Mouse (Mus musculus) heart, adult 2 months (tissue): ENCODE data around the gene Slc9c1. TPM values are rescaled to one million over a fixed set of nuclear protein-coding genes. Genes with fewer than 3 reads are reported as not detected.
A peak's percentile ranks its signal among the peaks of the same experiment; 100 is the strongest.

Experiments
- DNase-seq, 2 experiments: peaks; one replicate each; pipeline ENCODE4 v3.0.0; 2021
- H3K27ac ChIP-seq: fragments of 200-600 bp; 2 replicates; pipeline ENCODE4 v1.8.1; 2022
- H3K27me3 ChIP-seq: fragments of 200-500 bp; 2 replicates; pipeline ENCODE4 v1.6.1; 2012; ENCODE audit warnings: mild to moderate bottlenecking, low read length, inconsistent platforms, mixed read lengths; ENCODE audit not compliant: control insufficient read depth, insufficient read depth
- H3K36me3 ChIP-seq: fragments of 200-500 bp; 2 replicates; pipeline ENCODE4 v1.6.1; 2012; ENCODE audit warnings: low read length, inconsistent platforms; ENCODE audit not compliant: control insufficient read depth, insufficient read depth
- H3K4me1 ChIP-seq: fragments of 200-500 bp; 2 replicates; pipeline ENCODE4 v1.6.1; 2011; ENCODE audit warnings: low read length; ENCODE audit not compliant: control insufficient read depth, insufficient read depth
- H3K4me3 ChIP-seq: fragments of 200-600 bp; 2 replicates; pipeline ENCODE4 v1.8.1; 2022
- H3K79me2 ChIP-seq: fragments of 200-500 bp; replicated peaks from 2 replicates; pipeline ENCODE4 v1.6.1; 2012; ENCODE audit warnings: mild to moderate bottlenecking, inconsistent platforms, low read length, moderate library complexity, mixed read lengths; ENCODE audit not compliant: control insufficient read depth, insufficient read depth
- H3K9ac ChIP-seq: fragments of 200-500 bp; 2 replicates; pipeline ENCODE4 v1.6.1; 2012; ENCODE audit warnings: low read depth, mild to moderate bottlenecking, control low read depth, inconsistent platforms, low read length, mixed read lengths
- CTCF ChIP-seq: fragments of 200-600 bp; IDR thresholded peaks from 2 replicates; pipeline ENCODE4 v1.8.1; 2022; ENCODE audit warnings: antibody characterized with exemption, mild to moderate bottlenecking, moderate library complexity
- EP300 ChIP-seq: fragments of 200-500 bp; IDR thresholded peaks from 2 replicates; pipeline ENCODE4 v1.6.1; 2011; ENCODE audit warnings: low read depth, low read length, control low read depth; ENCODE audit not compliant: insufficient read depth
- POLR2A ChIP-seq: fragments of 200-500 bp; IDR thresholded peaks from 2 replicates; pipeline ENCODE4 v1.6.1; 2011; ENCODE audit warnings: mild to moderate bottlenecking, low read depth, low read length, control low read depth; ENCODE audit not compliant: insufficient read depth
- WGBS: fragments of 180-500 bp; shearing (Covaris S2); methylation state at CpG from one replicate; pipeline ENCODE4 v1.1.7; 2018; 5-methylcytosine and 5-hydroxymethylcytosine counted together
- intact Hi-C: fragments of 180-260 bp; cut with DNase I; formaldehyde crosslinking; loops from one replicate; pipeline ENCODE4 v1.15.1; 2025
- polyA plus RNA-seq: library from polyadenylated mRNA; depleted of rRNA; stranded (reverse); fragments of >200 nt; gene quantifications from 2 replicates; pipeline ENCODE4 v1.2.3, GENCODE M21; 2012
- total RNA-seq, 2 experiments: library from RNA; stranded (reverse); gene quantifications; 2 replicates each; pipeline ENCODE4 v1.2.3; 2021

Gene Slc9c1
- total and polyA plus RNA-seq, 3 experiments, result not detected

DNA sequence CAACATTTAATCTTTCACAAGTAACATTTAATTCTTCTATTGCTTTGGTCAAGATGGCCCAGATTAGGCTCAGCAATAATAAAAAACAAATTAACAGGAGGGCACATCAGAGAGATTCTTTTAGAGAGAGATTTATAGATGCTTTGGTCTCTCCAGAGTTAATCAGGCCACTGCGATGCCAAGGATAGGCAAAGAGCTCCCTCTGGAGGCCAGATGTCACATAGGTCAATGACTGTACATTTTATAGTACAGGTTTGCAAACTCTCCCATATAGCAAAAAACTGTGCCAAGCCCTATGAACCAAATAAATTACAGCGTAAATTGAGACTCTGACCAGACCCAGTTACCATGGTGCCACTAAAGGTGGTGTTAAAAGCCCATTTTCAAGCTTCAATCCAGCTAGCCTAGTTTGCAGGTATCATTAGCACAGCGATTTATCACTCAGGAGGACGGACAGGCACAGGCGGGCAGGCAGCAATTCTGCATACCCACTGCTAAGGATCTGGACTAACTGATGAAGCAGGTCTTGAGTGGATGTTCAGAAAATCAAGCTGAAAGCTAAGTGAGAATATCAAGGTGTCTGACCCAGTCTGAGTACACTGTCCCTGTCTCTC, 95.3 kb downstream of the Slc9c1 start:
- intact Hi-C loops, result loop anchor here (1.0 to 10.0 kb wide), 2 partner anchors 434 to 906 kb away; partner anchors contain the start of gene Nepro
- H3K36me3 ChIP-seq, result no peaks in the 10 kb centered on the region
- peak; percentile 45 to 61 for DNase-seq
- TF ChIP-seq EP300, result 0 out of 2 replicates have a peak, but pooled peaks have one; percentile 27
- peak; percentile 96 for TF ChIP-seq CTCF
- no peak for TF ChIP-seq POLR2A
- H3K9ac ChIP-seq, result no peak overlapping the region
- no peaks in the 10 kb centered on the region for H3K79me2 ChIP-seq
- WGBS, result 54% methylated on average over 5 of the region's 5 CpGs
- H3K4me1 ChIP-seq, result no peaks in the 10 kb centered on the region
- no peaks in the 10 kb centered on the region for H3K27me3 ChIP-seq
- H3K4me3 ChIP-seq, result no peak overlapping the region
- H3K27ac ChIP-seq, result no peak overlapping the region

DNA sequence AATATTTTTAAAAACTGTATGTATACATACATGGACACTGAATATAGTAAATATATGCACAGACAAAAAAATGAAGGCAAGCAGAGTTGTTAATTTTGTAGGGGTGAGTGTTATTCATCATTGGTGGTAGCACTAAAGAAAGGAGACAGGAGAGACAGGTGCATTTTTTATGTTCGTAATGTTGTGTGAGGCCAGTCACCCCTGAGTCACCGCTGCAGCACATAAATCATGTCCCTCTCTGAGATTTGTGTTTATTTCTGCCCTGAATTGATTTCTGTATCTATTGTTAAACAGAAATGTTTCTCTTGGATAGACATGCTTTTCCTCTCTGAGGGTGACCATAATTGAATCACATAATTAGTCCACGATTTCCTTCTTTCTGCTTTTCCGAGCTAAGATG, 97.3 kb downstream of the Slc9c1 start:
- Histone ChIP-seq H3K36me3 (no peaks in the 10 kb centered on the region), H3K27ac (no peak overlapping the region), H3K9ac (no peak overlapping the region), H3K79me2 (no peaks in the 10 kb centered on the region), H3K27me3 (no peaks in the 10 kb centered on the region), H3K4me1 (no peaks in the 10 kb centered on the region), H3K4me3 (no peak overlapping the region)
- intact Hi-C loops, result loop anchor here (10.0 kb wide), 1 partner anchor 908 kb away; the partner anchor contains the start of gene Nepro
- DNase-seq, result no peak
- TF ChIP-seq EP300, result no peak
- no peak for TF ChIP-seq POLR2A
- TF ChIP-seq CTCF, result no peak
- 68% methylated on average over 4 of the region's 4 CpGs for WGBS

DNA sequence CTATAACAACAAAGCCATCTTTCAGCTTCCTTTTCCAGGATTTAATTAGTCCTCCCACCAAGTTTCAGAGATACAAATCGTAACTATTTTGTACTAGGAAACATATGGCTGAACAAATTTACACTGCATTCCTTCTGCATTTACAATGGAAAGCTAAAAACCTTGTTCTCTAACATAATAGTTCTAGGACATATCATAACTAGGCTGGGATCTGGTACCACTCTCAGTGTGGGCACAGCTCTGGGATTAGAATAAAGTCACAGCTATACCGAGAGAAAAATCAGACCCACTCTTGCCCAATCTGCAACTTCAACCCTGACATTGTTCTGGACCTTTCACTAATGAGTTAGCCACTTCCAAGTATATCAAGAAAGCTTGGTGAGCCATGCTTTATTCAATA, 100.7 kb downstream of the Slc9c1 start:
- no peak for DNase-seq
- no peaks in the 10 kb centered on the region for H3K4me1 ChIP-seq

DNA sequence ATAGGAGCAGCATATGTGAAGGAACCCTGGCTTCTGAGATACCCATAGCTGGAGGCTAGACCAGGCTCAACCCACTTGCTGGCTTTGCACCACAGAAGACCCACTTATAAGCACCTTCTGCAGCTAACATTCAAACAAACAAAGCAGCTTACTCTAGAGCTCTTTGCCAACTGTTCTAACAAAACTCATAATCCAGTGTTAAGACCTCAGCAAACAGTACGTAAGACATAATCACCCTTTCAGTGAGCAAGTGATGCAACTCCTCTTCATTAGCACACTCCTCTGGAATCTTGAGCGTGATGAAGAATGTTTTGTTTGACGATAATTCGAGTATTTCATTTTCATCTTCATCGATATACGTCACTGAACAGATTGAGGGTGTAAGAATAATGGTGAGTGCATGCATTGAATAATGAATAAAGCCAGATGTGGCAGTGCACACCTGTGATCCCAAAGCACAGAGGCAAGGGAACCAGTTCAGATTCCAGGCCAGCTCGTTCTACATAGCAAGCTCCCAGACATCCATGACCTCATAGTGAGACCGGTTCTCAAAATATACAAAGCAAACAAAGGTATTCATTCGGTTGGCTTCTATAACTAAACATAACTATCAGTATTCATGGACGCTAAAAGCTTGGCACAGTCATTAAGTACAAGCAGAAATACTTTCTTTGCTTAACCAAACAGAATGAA, 105.1 kb downstream of the Slc9c1 start:
- intact Hi-C loops, result no loop called here
- H3K4me1 ChIP-seq, result no peaks in the 10 kb centered on the region
- H3K27ac ChIP-seq, result no peak overlapping the region
- DNase-seq, result no peak
- no peaks in the 10 kb centered on the region for H3K36me3 ChIP-seq
- no peak overlapping the region for H3K9ac ChIP-seq
- H3K4me3 ChIP-seq, result no peak overlapping the region
- no peaks in the 10 kb centered on the region for H3K79me2 ChIP-seq
- 62% methylated on average over 10 of the region's 10 CpGs for WGBS
- H3K27me3 ChIP-seq, result no peaks in the 10 kb centered on the region
- TF ChIP-seq EP300 (no peak), CTCF (no peak), POLR2A (no peak)

More for the DNA sequence above, 100.7 kb downstream of the Slc9c1 start:
- Histone ChIP-seq H3K36me3 (no peaks in the 10 kb centered on the region), H3K4me3 (no peak overlapping the region), H3K9ac (no peak overlapping the region), H3K79me2 (no peaks in the 10 kb centered on the region), H3K27ac (no peak overlapping the region), H3K27me3 (no peaks in the 10 kb centered on the region)
- 69% methylated on average over 2 of the region's 2 CpGs for WGBS
- intact Hi-C loops, result loop anchor here (10.0 kb wide), 1 partner anchor 911 kb away; the partner anchor contains the start of gene Nepro
- TF ChIP-seq EP300 (no peak), POLR2A (no peak), CTCF (no peak)

DNA sequence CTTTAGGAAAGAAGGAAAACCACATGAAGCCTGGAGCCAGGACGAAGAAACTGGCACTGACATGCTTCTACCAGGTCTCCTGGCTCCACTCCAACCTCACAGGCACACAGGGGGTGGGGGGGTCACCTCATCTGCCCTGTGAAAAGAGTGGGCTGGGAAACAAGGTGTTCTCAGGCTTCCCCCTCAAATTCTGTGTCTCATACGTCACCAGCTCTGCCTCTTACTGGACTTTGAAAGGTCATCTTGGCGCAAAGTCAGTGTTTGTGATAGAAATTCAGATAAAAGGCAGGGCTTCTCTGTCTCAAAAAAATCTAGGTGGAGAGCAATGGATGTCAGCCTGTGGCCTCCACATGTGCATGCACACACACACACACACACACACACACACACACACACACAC, 106.2 kb downstream of the Slc9c1 start:
- WGBS, result 67% methylated on average over 3 of the region's 3 CpGs
- no peaks in the 10 kb centered on the region for H3K27me3 ChIP-seq

DNA sequence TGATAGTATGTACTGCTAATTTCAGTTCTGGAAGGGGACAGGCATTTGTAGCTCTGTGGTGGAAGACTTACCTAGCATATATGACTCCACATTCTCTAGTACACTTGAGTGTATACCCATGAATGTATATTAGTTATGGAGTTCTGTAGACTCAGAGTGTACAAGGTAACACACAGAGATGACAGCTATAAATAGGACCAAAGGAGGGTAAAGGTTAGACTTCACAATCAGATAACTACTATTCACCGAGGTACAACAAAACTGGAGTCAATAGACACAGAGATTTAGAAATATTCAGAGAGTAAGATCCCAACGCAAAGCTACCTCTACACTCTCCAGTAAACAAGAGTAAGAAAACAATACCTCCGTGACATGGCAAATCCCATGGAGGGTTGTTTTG, 108.8 kb downstream of the Slc9c1 start:
- WGBS, result 61% methylated on average over 3 of the region's 3 CpGs
- TF ChIP-seq CTCF (no peak), EP300 (no peak), POLR2A (no peak)
- intact Hi-C loops, result no loop called here
- Histone ChIP-seq H3K79me2 (no peaks in the 10 kb centered on the region), H3K27me3 (no peaks in the 10 kb centered on the region), H3K36me3 (no peaks in the 10 kb centered on the region), H3K4me1 (no peaks in the 10 kb centered on the region), H3K27ac (no peak overlapping the region), H3K4me3 (no peak overlapping the region), H3K9ac (no peak overlapping the region)
- no peak for DNase-seq

More for the DNA sequence above, 106.2 kb downstream of the Slc9c1 start:
- Histone ChIP-seq H3K4me3 (no peak overlapping the region), H3K9ac (no peak overlapping the region), H3K27ac (no peak overlapping the region), H3K4me1 (no peaks in the 10 kb centered on the region), H3K36me3 (no peaks in the 10 kb centered on the region), H3K79me2 (no peaks in the 10 kb centered on the region)
- DNase-seq, result no peak
- intact Hi-C loops, result no loop called here
- TF ChIP-seq EP300, result no peak
- TF ChIP-seq POLR2A, result no peak
- no peak for TF ChIP-seq CTCF
